Mouse (Mus musculus) left cerebral cortex, adult 9 months (tissue): ENCODE data around the gene B4gat1.
"Not testable (repeated sequence)": the region's sequence is repeated elsewhere in the genome, so short reads cannot be mapped to it uniquely, and the experiment has no call there.

Source experiments
- DNase-seq, 2 experiments: peaks; one replicate each; pipeline ENCODE4 v3.0.0; 2022; ENCODE audit warnings: low spot score in 2 of 2

The B4gat1 gene

DNA sequence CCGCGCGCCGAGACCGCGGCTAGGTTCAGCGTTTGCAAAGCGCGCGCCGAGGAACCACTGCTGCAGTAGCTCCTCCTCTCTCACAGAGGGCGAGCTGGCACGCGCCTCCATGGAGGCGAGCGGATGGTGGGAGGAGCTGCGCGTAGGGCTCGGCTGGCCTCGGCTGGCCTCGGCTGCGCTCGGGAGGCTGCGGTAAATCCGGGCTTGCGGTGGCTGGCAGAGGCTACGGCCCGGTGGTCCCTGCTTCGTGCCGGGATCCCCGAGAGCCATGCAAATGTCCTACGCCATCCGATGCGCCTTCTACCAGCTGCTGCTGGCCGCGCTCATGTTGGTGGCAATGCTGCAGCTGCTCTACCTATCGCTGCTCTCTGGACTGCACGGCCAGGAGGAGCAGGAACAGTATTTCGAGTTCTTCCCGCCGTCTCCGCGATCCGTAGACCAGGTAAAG lies at the start of gene B4gat1, which contains the start of gene AC124502.3:
B4gat1 (plus strand) TSS at position 118 of the 448 bp plus-strand sequence.
AC124502.3 (plus strand) TSS at position 183 of the 448 bp plus-strand sequence.
- DNase-seq: peak; percentile 71 to 89

DNA sequence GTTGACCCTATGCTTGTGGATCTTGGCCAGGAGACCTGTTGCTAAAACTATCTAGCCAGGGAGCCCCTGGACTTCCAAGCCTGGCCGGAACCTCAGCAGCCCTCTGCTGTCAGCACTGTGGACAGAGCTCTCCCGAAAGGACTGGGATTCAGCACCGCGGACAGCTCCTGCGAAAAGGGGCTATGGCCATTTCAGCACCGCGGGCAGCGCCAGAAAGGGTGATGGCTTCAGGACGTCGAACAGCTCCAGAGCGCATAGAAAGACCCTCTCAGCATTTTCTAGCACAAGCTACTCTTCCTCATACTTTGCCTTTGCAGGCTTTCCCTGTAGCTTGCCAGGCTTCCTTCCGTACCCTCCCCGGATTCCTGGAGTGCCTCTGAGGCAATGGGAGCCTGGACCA lies 49.6 kb upstream of the B4gat1 start:
- peak in 1 of 2 experiments; percentile 70 for DNase-seq

DNA sequence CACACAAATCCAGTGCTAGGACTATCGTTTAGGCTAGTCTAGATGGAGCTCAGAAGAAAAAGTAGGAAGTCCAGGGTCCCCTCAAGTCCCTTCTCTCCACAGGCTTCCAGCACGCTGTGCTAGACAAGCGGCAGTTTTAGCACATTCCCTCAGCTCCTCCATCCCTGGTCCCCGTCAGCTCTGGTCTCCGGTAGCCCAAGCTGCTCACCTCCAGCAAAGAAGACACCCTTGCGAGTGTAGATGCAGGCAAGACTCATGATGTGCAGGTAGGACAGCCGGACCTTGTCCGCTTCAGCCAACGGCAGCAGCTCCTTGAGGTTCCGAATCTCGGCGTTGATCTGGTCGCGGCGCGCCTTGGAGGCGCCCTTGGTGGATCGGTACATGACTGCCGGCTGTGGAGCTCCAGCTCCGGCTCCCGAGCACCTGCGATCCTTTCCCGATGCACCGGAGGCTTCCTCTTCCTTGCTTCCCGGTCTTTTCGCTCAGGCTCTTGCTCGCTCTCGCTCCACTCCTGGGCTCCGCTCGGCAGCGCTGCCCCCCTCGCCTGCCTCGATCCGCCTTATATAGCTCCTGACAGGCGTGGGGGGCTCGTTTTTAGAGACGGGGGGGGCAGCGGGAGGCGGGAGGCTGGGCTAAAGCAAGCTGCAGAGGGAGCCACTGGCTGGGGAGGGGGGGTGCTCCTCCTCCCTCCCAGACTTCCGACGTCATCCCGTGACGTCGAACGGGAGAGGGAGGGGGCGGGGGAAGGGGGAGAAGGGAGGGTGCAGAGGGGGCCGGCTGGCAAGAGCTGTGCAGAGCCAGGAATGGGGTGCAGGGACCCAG lies 49.0 kb upstream of the B4gat1 start:
- DNase-seq: peak in 1 of 2 experiments; percentile 81

DNA sequence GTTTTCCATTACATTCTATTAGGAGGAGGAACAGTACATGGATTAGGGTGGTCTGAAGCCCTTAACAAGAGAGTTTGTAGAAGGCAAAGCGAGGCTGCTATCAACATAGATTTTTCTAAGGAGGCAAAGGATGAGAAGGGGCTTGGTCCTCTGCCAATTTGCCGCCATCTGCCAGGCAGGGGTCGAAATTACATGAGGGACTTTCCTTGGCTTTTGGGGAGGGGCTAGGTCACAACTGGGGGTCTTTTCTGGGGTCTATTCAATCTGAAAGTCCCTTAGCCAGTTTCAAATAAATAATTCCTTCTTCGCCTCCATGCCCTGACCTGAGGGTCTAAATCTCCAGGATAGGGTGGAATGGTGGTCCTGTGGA lies 48.4 kb upstream of the B4gat1 start, which contains the start of gene Npas4:
Npas4 (minus strand) TSS at position 61 of the 370 bp plus-strand sequence.
- DNase-seq: no peak

DNA sequence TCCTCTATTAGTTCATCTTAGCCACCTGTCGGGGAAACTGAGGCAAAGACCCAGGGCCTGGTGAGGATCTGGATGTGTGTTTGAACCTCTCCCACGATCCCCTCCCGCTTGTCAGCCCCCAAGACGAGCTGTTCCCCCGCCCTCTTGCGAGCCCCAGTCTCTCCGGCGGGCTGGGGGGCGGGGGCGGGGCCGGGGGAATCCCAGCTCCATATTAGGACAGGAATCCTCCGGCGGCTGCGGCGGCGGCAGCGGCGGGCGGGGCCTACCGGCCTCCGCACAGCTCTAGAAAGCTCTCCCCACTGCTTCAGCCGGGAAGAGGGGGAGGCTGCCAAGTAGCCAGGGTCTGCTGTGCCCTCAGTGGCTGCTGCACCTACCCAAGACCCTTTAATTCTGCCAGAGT lies 47.9 kb upstream of the B4gat1 start:
- no peak for DNase-seq

DNA sequence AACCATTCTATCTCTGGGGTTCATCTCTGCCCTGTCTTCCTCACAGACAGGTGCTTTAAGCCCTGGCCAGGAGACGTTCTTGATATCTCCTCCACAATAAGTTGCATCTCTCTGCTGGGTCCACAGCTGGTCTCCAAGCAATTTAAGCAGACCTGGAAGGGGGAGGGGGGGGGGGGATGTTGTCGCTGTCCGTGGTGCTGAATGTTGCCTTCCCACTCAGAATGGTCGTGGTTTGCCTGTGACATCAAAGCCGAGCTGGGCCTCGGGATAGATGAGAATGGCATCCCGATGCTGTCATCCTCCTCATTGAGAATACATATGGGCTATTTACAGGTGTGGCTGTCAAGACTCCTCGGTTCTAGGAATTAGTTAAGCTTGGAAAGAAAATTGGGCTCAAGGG lies 46.3 kb upstream of the B4gat1 start:
- no peak for DNase-seq

DNA sequence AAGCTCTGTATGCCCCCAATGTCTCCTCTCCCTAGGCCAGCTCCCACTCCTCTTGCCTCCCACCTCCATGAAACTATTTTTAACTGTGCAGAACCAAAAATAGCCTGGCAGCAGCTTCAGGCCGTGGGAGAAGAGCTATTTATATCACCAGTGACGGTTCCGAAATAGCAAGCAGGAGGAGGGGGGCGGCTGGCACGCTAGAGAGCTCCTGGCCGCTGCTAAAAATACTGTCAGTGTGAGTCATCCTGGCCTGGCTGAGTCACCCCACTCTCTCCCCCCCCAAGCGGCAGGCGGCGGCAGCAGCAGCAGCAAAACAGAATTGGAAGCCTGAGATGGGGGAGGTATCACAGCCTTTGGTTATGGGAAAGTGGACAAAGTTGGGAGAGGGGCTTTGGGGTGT lies 45.7 kb upstream of the B4gat1 start:
- peak; percentile 82 to 92 for DNase-seq

DNA sequence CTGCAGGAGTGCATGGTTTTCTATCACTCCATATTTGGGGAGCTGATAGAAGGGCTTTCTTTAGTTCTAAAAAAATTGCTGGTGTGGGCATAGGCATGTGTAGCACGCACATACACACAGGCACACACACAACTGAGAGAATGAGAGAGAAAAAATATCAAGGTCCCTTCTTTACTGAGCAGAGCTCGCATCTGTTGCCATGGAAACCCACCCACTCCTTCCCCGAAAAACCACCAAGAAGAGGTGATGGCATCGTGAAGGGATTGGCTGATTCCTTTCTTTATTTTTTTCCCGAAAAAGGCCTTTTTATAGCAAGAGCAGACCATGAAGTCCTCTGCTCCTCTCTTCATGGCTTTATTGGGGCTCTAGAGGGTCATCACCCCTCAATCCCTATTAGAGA lies 44.6 kb upstream of the B4gat1 start:
- peak; percentile 85 to 92 for DNase-seq

DNA sequence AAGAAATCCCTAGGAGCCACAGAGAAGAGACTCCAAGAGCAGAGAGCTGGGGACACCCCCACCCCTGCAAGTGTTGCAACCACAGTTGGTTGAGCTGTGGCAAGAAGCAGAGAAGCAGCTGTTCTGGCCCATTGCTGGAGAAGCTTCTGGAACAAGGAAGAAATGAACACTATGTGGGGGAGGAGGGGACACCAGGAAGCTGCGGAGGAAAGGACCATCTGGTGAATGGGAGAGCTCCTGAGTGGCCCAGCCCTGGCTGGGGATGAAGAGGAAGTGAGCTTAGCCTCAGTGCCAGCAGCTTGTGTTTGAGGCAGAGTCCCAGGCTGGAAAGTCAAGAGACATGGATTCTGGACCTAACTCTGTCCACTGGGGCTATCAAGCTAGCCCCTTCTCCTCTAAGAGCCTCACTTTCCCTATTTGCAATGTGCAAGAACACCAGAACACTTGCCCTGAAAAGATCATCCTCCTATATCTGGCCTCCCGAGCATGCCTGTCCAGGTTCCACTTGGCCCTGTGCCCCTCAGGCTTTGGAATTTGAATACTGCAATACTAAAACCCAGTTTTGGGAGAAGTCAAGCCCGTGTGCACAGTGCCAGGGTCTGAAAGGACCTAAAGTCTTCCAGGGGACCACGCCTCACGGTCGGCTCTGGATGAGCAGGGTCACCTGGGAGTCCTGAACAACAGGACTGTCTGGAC lies 39.0 kb upstream of the B4gat1 start:
- DNase-seq: peak; percentile 70 to 72

DNA sequence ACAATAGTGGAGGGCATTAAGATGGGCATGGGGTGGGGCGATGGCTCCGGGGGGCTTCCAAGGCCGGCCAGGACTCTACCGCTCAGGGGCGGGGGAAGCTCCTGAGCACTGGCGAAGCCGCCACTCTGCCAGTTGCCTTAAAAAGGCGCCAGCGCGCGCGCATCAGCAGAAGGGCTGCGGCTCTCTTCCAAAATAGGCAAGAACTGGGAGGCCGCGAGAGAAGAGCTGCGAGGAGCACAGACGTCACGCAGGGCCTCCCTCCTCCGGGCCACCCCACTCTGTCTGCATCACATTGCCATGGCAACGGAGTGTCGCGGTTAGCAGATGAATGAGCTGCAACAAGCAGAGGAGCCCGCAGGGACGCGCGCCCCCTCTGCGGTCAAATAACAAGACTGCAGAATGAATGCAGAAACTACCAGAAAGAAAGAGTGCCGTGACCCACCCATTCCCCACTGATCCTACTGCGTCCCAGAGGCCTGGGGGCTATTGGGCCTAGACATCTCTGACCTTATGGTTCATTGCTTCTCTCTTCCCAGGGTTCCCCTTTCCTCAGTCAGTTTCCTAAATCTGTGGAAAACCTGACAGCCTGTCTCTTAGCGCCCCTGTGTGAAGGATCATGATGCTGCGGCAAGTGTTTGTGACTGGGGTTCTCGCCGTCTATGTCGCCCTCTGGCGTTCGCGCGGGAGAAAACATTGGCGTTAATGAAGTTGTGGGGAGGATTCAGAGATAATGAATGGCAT lies 36.8 kb upstream of the B4gat1 start:
- DNase-seq: peak; percentile 97

DNA sequence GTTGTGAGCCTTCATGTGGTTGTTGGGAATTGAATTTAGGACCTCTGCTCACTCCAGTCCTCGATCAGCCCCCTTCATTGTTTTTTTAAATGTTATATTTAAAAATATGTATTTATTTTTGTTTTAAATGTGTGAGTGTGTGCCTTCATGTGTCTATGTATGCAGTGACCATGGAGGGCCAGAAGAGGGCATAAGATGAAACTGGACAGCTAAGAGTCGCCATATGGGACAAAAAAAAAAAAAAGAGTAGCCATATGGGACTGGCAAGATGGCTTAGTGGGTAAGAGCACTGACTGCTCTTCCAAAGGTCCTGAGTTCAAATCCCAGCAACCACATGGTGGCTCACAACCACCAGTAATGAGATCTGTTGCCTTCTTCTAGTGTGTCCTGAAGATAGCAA lies 35.0 kb upstream of the B4gat1 start:
- not testable (repeated sequence) for DNase-seq

DNA sequence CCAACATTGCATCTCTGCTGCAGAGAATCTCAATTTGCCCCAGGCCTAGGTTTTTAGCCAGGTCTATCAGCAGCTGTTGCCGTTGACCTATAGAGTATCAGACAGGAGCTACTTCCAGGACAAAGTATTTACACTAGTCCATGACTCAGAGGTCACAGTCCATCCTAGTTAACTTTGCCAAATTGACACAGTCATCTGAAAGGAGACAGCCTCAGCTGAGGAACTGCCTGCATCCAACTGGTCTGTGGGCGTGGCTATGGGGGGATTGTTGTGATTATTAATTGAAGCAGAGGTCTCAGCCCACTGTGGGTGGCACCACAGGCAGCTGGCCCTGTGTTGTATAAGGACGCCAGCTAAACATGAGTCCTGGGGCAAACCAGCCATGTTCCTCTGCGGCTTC lies 33.7 kb upstream of the B4gat1 start:
- DNase-seq: no peak

DNA sequence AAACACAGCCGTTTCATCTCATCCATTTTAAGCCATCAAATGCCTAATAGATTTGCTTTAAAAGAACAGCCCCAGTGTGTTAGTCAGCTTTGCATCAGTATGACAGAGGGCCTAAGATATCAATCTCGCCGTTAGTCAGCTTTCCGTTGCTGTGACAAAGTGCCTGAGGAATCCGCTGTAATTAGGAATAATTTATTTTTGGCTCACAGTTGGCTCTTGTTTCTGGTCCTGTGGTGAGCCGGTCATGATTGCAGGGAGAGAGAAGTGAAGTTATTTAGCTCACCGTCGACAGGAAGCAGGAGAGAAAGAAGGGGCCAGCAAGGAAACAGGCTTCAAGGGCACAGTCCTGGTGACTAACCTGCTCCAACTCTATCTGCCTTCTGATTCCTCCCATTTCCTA lies 25.5 kb upstream of the B4gat1 start:
- no peak for DNase-seq

DNA sequence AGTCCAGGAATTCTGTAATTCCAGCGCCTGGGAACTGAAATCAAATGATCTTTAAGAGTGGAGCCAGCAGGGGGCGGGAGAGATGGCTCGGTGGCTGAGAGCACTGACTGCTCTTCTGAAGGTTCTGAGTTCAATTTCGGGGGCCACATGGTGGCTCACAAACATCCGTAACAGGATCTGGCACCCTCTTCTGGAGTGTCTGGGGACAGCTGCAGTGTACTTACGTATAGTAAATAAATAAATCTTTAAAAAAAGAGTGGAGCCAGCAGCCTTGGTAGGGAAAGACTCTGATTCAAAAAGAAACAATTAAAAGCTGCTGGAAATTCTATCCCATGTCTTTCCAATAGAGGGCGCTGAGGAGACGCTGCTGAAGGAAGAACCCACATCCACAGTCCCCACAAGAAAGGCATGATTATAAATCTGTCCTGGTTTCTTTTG lies 23.6 kb upstream of the B4gat1 start:
- no peak for DNase-seq

DNA sequence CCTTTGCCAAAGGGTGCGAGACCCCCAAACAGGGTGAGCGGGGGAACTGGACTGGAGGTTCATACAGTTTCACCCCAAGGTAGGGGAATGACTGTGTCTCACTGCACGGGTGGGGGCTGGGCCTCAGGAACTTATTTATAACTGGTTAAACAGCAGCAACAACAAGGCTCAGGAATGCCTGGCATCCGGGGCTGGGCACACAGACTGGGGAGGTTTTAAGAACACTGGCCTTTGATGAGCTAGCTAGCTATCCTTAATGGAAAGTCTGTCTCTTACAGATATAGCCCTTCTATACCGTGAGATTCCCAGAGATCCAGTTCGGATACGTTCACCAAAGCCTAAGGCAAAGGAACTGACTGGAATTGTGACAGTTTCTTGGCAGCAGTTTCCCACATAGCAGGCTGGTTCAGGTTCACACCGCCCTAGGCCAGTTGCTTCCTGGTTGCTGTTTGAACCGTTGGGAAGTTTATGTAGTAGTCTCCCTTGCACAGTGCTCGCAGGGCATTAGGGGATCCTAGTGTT lies 22.3 kb upstream of the B4gat1 start:
- DNase-seq: no peak

DNA sequence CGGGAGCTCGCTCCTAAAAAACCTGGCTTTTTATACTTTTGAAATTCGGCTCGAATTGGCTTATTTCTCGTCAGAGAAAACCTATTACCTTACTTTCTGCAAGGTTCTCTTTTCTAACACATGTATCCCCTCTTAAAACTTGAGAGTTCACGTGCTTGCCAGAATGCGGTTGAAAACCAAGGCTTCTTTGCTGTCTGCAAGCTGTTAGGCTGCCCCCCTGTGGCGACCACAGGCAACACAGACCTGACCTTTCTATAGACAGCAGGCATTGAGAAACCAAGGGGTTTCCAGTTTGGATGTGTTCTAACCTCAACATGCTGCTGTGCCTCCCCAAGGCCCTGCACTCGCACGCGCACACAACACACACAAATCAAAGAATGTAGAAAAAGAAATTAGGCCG lies 21.8 kb upstream of the B4gat1 start:
- peak in 1 of 2 experiments; percentile 56 for DNase-seq

DNA sequence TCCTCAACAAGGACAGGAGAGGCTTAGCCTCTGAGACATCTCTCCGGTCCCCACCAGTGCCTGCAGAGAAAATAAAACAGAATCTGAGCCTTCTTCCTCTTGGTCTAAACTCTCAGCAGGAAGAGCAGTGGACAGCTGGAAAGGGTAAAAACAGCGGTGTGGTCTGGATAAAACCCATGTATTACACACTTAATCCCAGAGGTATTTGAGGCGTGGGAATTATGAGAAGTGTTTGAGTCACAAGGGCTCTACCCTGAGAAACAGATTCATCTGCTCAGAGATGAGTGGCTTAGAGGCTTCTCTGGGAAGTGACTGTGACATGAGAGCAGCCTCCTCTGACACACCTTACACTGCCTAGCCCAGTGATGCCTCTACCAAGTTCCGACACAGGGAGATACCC lies 21.0 kb upstream of the B4gat1 start:
- no peak for DNase-seq

DNA sequence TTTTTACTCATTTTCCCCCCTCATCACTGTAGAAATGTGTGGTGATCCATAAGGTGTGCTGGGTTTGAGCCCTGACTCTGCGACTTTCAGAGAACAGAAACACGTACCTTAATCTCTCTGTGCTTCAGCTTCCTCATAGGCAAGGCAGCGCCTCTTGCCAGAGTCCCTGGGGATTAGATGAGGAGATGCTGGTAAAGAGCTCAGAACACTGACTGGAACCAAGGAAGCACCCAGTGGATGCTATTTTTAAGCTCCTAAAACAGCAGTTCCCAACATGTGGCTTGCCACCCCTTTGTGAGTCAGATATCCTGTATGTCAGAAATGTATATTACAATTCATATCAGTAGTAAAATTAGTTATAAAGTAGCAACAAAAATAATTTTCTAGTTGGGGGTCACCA lies 20.4 kb upstream of the B4gat1 start:
- no peak for DNase-seq

DNA sequence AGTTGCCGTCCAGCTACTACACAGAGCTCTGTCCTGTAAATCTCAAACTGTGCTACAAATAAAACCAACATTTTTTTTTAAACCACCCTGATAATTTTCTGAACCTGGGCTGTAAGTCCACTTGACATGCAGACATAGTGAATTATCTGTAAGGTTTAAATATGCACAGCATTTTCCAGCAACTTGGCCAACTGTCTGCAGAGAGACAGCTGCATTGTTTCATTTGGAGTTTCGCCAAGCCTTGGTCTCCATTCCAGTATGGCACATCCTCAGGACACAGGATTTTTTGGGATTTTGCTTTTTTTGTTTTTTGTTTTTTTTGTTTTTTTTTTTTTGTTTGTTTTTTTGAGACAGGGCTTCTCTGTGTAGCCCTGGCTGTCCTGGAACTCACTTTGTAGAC lies 17.2 kb upstream of the B4gat1 start:
- no peak for DNase-seq

DNA sequence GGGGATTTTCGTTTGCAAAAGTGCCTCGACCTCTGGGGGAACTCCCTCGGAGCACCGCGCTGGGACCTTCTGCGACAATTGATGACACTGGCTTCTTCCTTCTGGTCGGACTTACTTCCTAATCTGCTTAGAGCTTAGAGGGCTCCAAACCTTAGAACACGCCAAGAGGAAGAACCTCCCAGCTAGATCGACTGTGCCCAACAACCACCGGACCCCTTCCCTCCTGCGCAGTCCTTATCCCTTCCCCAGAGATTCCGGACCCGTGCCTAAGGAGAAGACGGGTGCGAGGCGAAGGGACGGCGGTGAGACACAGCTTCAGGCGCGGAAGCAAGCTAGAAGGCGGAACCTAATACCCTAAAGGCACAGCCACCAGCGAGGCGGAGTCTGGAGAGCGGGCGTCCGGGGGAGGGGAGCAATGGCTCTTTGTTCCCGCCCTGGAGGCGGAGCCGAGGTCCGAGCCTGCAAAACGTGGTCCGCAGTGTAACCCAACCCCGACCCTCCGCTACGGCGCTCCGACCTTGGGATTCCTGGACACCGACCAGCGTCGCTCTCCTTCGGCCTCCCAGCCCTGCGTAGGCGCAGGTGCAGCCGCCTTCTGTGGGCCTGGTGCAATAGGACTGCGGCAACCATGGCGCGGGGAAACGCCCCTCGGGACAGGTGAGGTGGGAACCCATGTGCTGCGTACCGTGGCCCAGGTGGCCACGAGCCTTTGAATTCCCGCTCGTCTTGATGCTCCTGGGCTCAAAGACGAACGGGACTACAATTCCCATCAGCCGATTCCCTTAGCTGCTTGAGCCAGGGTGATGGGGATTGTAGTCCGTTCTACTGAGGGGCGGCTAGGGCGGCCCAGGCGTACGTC lies 14.8 kb upstream of the B4gat1 start, which contains the start of gene Slc29a2:
Slc29a2 (plus strand) TSS at position 240 of the 859 bp plus-strand sequence.
- peak; percentile 78 to 89 for DNase-seq

DNA sequence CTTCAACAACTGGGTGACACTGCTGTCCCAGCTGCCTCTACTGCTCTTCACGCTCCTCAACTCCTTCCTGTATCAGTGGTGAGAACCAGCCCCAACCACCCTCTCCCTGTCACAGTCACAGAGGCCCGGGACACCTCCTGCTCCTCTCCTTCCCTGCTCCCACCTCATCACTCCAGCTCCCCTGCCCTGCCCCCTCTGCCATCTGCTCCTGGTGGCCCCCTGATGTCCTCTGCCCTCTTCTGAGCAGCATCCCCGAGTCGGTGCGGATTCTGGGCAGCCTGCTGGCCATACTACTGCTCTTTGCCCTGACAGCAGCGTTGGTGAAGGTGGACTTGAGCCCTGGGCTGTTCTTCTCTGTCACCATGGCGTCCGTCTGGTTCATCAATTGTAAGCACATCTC lies 12.5 kb upstream of the B4gat1 start:
- DNase-seq: no peak
